Mouse (Mus musculus): ENCODE data around the gene Olfr456.
"Not testable (repeated sequence)": the region's sequence is repeated elsewhere in the genome, so short reads cannot be mapped to it uniquely, and the experiment has no call there.

Olfr456 gene

DNA sequence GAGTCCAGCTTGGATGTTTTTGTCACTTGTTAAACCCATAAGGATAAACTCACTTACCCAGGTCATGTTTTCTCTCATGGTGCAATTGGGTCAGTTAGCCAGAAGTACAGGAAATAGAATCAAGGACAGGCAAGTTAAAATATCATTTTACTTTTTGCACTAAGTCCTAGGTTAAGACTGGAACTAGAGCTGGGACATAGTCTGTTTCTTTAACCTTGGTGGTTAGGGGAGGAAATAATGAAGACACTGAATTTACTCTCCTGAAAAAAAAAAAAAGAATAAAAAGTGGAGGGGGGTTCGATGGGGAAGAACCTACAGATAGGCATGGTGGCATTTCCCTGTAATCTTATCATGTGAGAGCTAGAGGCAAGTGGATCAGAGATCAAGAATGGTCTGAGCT, at the start of gene Olfr456:
Gene Olfr456, minus strand, starts transcription at position 101 of the 400 bp plus-strand sequence.
- DNase-seq (ENCODE audit: low read depth), result no peak

DNA sequence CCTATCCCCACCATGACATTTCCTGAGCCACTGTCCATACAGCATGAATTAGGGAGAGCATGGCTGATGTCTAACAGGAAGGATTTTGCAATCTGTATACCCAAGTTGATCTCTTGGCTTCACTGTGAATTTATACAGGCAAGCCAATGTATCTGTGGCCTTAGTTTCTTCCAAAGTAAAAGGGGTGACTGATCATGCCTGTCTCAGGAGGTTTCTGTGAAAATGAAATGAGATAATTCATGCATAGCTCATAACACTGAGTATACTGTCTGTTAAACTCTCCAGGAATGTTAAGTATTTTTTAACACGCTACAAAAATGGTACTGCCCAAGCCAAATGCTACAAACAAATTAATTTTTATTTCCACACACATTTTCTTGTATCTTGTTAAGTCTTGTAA, 26.4 kb upstream of the Olfr456 start:
- DNase-seq (ENCODE audit: low read depth), result no peak

DNA sequence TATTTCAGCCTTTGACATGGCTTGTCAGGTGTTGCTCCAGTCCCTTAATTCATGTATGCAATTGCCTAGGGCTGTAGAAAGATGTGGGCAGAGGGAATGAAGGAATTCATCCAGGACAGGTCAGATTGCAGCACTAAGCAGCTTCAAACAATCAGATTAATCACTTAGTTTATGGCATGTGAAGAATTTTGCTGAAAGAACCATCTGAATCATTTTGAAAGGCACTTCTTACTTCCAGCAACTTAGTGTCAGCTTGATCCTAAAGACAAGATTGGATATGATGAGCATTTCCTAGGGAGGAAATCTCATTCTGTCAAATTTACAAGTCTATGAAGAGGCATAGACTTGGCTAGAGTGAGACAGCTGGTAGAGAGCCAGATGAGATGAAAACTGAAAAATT, 22.3 kb upstream of the Olfr456 start:
- no peak for DNase-seq (ENCODE audit: low read depth)

DNA sequence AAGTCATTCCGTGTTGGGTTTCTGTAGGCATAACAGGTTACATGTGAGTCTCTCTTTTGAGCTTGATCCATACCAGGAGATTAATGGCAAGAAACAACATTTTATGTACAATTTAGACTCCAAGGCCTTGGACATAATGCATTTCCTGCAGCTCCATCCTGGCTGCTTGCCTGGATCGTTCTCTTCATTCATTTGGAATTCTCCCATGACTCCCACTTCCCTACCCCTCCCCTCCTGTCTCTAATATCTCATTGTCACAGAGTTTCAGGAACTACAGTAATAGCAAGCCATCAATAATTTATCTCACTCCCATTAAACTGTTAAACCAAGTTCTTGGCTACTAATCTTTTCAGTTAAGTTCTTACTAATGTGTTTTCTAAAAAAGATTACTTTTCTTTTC, 16.5 kb upstream of the Olfr456 start:
- no peak for DNase-seq (ENCODE audit: low read depth)

DNA sequence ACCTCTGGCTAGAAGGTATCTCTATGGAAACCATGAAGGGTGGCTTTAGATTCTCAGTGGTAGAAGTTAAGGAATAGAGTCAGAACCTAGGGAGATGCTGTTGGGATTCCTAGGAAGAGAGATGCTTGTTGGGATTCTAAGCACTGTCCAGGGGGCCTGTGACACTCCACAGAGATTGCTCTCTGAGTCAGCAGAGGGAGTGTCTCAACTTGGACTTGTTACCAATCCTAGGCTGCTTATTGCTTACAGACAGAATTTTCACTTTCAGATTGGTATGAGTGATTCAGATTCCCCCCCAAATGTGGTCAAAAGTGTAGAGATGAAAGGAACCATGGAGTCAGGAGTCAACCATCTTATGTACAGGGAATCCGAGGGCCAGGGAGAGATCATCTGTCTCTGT, 2.7 kb upstream of the Olfr456 start:
- no peak for DNase-seq (ENCODE audit: low read depth)

DNA sequence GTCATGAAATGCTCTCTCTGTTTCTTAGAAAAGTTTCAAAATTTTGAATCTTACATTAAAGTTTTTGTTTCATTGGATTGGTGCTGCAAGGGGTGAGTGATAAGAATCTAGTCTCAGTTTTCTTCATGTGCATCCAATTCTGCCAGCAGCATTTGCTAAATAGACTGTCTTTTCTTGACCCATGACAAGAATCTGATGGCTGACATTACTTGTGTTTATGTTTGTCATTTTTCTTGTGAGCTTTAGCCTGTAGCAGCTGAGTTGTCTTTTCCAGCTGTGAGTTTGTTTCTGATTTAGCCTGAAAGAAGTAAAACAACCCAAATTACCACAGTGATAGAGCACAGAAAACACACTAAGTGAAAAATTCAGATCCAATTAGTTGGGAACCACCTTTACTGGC, 2.4 kb downstream of the Olfr456 start:
- no peak for DNase-seq (ENCODE audit: low read depth)

DNA sequence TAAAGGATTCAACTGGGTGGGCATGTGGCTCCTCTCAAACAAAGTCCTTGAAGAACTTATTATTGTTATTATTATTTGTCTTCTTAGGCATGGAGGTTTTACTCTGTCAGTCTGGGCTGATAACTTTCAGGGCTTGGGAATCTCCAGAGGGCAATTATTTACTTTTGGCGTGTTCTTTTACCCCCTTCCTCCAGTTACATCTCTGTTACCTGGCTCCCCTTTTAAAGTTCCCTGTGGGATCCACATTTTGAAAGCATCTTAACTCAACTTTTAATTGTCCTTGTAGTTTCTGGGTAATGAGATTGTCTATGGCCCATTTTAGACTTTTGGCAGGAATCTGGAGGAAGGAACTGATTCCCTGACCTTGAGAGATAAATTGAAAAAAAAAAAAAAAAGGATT, 10.8 kb downstream of the Olfr456 start, which contains the start of gene Olfr457:
Gene Olfr457, minus strand, starts transcription at position 101 of the 400 bp plus-strand sequence.
- no peak for DNase-seq (ENCODE audit: low read depth)

DNA sequence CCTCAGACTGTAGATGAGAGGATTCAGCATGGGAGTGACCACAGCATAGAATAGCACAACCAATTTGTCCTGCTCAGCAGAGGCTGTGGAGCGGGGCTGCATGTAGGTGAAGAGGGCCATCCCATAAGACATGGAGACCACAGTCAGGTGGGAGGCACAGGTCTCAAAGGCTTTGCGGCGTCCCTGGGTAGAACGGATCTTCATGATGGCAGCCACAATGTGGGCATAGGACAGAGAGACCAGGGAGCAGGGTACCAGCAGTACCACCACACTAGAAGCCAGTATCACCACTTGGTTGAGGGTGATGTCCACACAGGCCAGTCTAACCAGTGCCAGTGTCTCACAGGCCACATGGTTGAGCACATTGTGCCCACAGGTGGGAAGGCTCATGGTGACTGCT, 15.7 kb downstream of the Olfr456 start:
- not testable (repeated sequence) for DNase-seq (ENCODE audit: low read depth)

DNA sequence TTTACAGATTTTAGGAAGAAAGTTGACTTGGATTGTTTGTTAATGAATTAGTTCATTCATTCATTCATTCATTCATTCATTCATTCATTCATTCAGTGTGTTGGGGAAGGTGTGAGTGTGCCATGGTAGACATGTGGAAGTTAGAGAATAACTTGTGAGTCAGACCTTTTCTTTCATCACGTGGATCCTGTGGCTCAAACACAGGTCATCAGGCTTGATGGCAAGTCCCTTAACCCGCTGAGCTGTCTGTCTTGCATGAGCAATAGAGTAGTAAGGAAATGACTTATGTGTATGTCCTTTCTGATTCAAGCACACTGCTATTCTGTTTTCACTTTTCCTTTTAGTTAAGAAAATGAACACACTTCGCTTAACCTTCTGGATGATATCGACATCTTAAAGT, 16.5 kb downstream of the Olfr456 start:
- no peak for DNase-seq (ENCODE audit: low read depth)

DNA sequence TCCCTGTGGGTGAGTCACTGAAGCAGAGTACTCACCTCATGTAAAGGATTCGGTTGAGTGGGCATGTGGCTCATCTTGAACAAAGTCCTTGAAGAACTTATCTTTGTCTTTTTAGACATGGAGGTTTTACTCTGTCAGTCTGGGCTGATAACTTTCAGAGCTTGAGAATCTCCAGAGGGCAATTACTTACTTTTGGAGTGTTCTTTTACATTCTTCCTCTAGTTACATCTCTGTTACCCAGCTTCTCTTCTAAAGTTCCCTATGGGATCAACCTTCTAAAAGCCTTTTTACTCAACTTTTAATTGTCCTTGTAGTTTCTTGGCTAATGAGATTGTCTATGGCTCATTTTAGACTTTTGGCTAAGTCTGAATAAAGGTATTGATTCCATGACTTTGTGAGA, 21.9 kb downstream of the Olfr456 start, which contains the start of gene Olfr458:
Gene Olfr458, minus strand, starts transcription at position 101 of the 400 bp plus-strand sequence.
- DNase-seq (ENCODE audit: low read depth), result no peak

DNA sequence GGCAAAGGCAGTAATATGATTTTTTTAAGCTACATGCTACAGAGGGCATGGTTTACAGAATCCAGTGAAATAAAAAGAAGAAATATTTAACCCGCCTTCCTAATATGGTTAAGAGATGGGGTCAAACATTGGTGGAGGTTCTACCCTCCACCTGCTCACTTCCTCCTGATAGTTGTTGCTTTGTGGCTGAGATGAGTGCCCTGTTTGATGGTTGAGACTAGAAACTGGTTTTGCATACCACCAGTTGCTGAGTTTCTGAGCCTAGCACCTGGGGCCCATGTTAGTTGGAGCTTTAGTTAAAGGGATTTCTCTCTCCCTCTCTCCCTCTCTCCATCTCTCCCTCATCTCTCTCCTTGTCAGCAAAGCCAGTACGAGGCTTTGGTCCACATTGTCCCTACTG, 39.6 kb downstream of the Olfr456 start:
- DNase-seq (ENCODE audit: low read depth), result no peak

DNA sequence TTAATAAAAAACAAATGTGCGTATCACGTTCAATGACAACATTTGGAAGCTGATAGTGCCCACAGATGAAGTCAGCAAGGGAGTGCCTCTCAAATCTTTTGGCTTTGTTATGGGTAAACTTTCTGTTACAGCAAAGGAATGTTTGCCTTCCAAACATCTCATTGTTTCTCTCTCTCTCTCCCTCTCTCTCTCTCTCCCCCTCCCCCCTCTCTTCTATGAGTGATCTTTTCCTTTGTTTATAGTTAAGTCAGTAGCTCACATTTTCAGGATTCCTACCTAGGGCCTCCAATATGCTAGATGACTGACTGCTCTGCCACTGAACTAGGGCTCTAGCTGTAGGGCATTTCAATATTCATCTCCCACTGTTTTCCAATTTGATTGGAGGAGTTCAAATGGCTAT, 42.5 kb downstream of the Olfr456 start:
- no peak for DNase-seq (ENCODE audit: low read depth)

DNA sequence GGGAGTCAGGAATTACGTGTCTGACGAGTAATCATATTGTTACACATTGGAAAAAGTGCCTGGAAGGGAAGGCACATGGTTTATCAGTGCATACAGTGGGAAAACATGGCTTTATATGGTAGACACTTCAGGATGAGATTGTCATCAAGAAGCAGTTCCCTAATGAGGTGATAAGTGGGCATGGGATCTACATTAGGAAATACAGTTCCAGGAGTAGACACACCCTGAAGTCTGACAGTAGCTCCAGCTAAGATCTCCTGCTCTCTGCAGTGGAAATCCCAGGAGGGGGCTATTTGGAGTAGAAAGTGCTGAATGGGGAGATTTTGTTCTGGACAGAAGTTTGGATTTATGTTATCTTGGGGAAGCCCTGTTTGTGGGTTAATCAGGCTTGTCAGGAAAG, 45.6 kb downstream of the Olfr456 start:
- no peak for DNase-seq (ENCODE audit: low read depth)
